Mouse (Mus musculus): ENCODE measurements around the gene Ifna16. TPM values are rescaled to one million over a fixed set of nuclear protein-coding genes. Genes with fewer than 3 reads are reported as not detected.
A peak's percentile ranks its signal among the peaks of the same experiment; 100 is the strongest.

Ifna16 gene
- not detected in 2 replicates for polyA plus RNA-seq (2011; ENCODE audit: insufficient read length, low read depth, missing spikeins)

DNA sequence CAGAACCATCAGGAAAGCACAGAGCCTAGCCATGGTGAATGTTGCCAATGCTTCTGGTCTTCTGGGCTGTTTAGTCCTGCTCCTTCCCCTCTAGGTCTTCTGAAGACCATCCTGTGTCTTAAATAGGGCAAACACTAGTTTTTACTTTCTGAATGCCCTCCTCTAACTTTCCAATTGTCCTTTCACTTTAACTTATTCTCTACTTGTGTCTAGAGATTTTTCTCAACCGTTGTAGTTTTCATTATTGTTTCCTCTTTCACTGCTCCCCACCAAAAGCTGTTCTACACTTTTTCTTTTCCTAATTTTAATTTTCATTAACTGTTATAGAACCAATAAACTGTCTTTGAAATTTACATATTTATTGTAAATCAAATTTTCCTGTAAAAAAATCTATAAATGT lies at the start of gene Ifna16:
Gene Ifna16 (minus strand): TSS at position 101 of the 400 bp plus-strand sequence.
- Histone ChIP-seq H3K4me1 (ENCODE audit: control insufficient read depth, insufficient read depth, low read length) (no peaks in the 10 kb centered on the region), H3K4me3 (ENCODE audit: insufficient read depth, low read length) (no peak within 1 kb of the TSS), H3K27ac (ENCODE audit: insufficient read depth, low read length) (no peak within 1 kb of the TSS)
- no peak for TF ChIP-seq POLR2A (IDR thresholded peaks at IDR 0.05; ENCODE audit: low read depth, low read length)
- no peak for TF ChIP-seq CTCF (IDR thresholded peaks at IDR 0.05; ENCODE audit: borderline replicate concordance, insufficient read depth, low read length)

DNA sequence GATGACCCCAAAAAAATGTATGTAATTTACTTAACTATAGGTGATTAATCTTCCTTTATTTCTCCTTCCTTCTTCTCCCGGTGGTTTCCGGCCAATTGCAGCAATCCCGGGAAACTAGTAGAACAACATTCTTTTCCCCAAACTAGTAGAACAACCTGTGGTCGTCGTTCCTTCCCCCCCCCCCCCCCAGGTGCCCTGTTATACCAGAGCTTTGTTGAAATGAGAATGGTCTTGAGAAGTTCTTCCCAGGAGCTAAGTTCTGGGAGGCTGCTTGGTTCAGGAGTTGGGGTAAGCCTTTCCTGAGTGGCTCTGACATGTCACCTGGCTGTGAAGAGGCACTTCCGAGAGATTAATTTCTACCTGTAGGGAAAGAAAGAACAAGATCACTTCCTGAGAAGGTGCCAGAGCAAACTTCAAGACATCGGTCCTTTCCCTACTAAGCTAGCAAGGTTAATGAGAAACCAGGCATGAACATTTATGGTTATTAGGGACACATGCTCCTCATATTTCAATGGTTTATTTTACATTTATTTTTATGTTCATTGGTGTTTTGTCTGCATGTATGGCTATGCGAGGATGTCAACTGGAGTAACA lies 46.9 kb upstream of the Ifna16 start:
- Histone ChIP-seq H3K4me3 (ENCODE audit: insufficient read depth, low read length) (no peak overlapping the region), H3K27ac (ENCODE audit: insufficient read depth, low read length) (no peak overlapping the region), H3K4me1 (ENCODE audit: control insufficient read depth, insufficient read depth, low read length) (peaks cover 3% of the 10 kb centered on the region; the same call in 1 of the 2 replicates)
- no peak for TF ChIP-seq CTCF (IDR thresholded peaks at IDR 0.05; ENCODE audit: borderline replicate concordance, insufficient read depth, low read length)
- TF ChIP-seq POLR2A (IDR thresholded peaks at IDR 0.05; ENCODE audit: low read depth, low read length), result no peak

DNA sequence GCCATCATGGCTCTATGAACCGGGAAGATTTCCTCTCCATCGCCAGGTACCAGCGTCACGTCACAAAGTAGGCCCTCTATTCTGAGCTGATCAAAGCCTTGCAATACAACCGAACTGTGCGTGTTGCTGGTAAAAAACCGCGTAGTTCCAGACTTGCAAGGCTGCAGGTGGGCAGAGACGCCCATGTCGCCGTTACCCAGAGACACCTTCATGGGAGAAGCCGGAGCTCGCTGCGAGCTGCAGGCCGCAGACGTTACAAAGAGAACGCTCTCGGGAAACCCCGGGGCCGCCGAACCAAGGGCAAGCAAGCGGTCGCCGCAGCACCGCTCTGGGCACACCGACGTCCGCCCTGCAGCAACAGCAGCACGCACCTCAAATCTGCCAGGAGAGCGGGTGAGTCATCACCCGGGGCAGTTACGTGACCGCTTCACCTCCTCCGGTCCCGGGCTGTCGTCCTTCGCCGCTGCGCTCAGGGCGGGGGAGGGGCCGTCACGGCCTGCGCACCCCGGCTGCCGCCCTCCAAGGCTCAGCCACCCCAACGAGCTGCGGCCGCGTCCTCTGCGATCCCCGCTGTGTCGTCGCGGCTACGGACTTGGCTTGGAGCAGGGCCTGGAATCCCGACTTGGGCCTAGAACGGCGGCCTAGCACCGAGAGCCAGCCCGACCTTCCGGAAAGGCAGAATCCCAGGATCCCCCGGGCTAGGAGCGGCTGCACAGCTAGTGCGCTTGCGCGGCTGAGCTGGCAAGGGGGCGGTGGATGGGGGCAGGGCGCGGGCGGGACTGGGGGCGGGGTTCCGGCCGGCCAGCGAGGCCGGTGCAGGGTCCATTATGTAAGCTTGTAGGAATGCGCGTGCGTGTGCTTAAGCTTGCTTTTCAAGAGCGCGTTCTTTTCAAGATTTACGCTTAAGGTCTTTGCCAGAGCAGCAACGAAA lies 45.3 kb upstream of the Ifna16 start, which contains the start of the genes Gm26566 and Klhl9:
Gene Gm26566 (plus strand): TSS at position 15 of the 931 bp plus-strand sequence.
Gene Klhl9 (minus strand): TSS at position 675 of the 931 bp plus-strand sequence.
- Histone ChIP-seq H3K4me3 (ENCODE audit: insufficient read depth, low read length) (peak within 1 kb of the TSS; percentile 93), H3K27ac (ENCODE audit: insufficient read depth, low read length) (peak within 1 kb of the TSS; percentile 95)
- TF ChIP-seq POLR2A (IDR thresholded peaks at IDR 0.05; ENCODE audit: low read depth, low read length) (peak; percentile 87), CTCF (IDR thresholded peaks at IDR 0.05; ENCODE audit: borderline replicate concordance, insufficient read depth, low read length) (no peak)

DNA sequence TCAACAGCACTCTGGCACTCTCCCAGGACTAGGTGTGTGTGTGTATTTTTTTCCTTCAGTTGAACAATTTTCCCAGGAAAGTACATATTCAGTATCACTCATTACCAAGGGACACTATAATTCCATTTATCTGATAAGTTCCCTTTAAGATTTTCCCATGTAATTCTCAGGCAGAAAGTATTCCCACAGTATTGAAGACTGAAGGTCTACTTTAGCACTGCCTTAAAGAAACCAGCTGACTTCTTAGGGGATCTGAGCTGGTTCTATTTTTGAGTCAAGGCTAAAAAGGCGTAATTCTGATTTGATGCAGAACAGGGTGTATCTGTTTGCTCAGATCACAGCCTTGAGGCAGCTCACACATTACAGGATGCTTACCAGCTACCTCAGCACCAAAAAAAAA lies 42.0 kb upstream of the Ifna16 start:
- TF ChIP-seq CTCF (IDR thresholded peaks at IDR 0.05; ENCODE audit: borderline replicate concordance, insufficient read depth, low read length) (no peak), POLR2A (IDR thresholded peaks at IDR 0.05; ENCODE audit: low read depth, low read length) (no peak)
- H3K4me1 ChIP-seq (ENCODE audit: control insufficient read depth, insufficient read depth, low read length), result peaks cover 3% of the 10 kb centered on the region
- H3K27ac ChIP-seq (ENCODE audit: insufficient read depth, low read length), result no peak overlapping the region
- H3K4me3 ChIP-seq (ENCODE audit: insufficient read depth, low read length), result peak overlapping the region; percentile 69

More for the DNA sequence above, 45.3 kb upstream of the Ifna16 start, which contains the start of the genes Gm26566 and Klhl9:
- H3K4me1 ChIP-seq (ENCODE audit: control insufficient read depth, insufficient read depth, low read length), result peaks cover 3% of the 10 kb centered on the region; the same call in 1 of the 2 replicates

DNA sequence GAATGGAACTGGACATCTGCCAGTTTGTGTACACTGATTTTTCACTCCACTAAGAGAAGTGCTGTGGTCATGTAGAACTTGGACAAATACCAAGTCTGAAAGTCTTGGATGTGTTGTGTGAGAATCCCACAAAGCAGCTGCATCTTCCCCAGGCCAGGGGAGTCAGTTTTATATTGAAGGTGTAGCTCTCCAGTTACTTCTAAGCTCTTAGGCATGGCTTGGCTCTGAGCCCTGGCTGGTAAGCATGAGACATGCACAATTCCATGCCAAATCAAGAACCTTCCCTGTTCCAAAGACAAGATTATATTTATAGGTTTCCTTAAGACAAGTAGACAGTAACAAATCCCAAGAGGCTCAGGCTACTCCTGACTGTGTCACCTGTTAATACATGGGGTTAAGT lies 38.3 kb upstream of the Ifna16 start:
- Histone ChIP-seq H3K27ac (ENCODE audit: insufficient read depth, low read length) (no peak overlapping the region), H3K4me3 (ENCODE audit: insufficient read depth, low read length) (no peak overlapping the region)
- no peak for TF ChIP-seq POLR2A (IDR thresholded peaks at IDR 0.05; ENCODE audit: low read depth, low read length)
- no peak for TF ChIP-seq CTCF (IDR thresholded peaks at IDR 0.05; ENCODE audit: borderline replicate concordance, insufficient read depth, low read length)

DNA sequence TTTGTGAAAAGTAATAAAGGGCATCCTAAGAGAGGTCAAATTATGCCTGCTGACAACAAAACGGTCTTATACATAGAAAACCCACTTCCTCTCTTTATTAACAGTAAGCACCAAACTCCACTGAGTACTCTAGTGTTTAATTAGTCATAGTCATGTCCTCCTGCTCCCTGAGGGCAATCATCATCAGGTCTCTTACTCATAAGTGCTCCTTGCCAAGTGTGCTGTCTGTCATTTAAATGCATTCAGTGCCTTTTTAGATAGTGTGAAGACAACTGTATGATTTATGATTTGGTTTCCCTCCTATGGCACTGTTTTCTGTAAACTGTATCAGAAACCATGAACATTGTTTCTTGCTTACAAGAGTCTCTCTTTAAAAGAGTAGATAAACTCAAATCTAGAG lies 37.6 kb upstream of the Ifna16 start:
- Histone ChIP-seq H3K4me1 (ENCODE audit: control insufficient read depth, insufficient read depth, low read length) (no peaks in the 10 kb centered on the region; the same call in 1 of the 2 replicates), H3K4me3 (ENCODE audit: insufficient read depth, low read length) (no peak overlapping the region), H3K27ac (ENCODE audit: insufficient read depth, low read length) (no peak overlapping the region)
- TF ChIP-seq POLR2A (IDR thresholded peaks at IDR 0.05; ENCODE audit: low read depth, low read length), result no peak
- TF ChIP-seq CTCF (IDR thresholded peaks at IDR 0.05; ENCODE audit: borderline replicate concordance, insufficient read depth, low read length), result no peak

More for the DNA sequence above, 38.3 kb upstream of the Ifna16 start:
- no peaks in the 10 kb centered on the region; the same call in 1 of the 2 replicates for H3K4me1 ChIP-seq (ENCODE audit: control insufficient read depth, insufficient read depth, low read length)

DNA sequence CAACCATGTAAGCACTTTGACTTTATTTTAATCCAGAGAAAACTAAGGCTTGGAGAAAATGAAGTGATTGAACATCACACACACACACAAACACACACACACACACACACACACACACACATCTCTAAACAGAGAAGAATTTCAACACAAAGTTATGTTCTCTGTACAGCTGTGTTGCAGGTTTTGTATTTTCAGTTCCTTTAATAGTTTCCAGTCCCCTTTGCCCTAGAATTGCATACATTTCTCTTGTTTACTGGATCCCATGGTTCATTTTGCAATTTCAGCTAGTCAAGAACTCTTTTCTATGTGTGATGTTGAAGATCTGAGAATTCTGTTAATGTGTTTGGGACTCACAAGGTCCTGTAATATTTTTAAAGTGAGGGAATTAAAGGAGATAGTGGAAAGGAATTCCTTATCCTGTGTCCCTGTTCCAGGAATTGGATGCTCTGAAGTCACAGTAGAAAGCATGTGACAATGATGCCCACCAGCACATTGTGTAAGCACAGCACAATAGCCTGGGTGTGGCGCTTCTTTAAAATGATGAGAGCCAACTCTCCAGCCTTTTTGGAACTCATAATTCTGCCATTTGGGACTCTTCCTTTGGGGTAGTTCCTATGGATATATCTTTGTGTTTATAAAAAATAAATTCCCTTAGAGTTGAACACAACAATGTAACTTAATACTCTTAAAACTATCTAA lies 30.6 kb upstream of the Ifna16 start:
- no peak overlapping the region for H3K27ac ChIP-seq (ENCODE audit: insufficient read depth, low read length)
- TF ChIP-seq CTCF (IDR thresholded peaks at IDR 0.05; ENCODE audit: borderline replicate concordance, insufficient read depth, low read length) (no peak), POLR2A (IDR thresholded peaks at IDR 0.05; ENCODE audit: low read depth, low read length) (no peak)
- no peaks in the 10 kb centered on the region for H3K4me1 ChIP-seq (ENCODE audit: control insufficient read depth, insufficient read depth, low read length)
- H3K4me3 ChIP-seq (ENCODE audit: insufficient read depth, low read length), result no peak overlapping the region

DNA sequence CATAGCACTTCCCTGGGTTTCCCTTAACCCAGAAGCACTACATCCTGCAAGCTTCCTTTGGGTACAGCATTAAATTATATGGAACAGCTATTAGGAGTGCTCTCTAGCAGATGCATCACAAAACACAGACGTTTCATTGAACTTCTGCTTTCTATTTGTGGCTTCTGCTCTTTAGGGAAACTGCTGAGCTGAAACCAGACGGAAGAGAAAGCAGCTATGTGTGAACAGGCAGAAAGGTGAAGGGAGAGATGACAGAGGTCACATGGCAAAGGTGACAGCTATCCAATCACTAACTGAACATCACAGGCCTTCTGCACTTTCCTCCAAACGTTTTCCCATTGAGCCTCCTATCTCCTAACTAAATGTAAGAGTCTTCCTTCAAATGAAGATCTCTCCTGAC lies 29.2 kb upstream of the Ifna16 start:
- H3K27ac ChIP-seq (ENCODE audit: insufficient read depth, low read length), result no peak overlapping the region
- H3K4me1 ChIP-seq (ENCODE audit: control insufficient read depth, insufficient read depth, low read length), result no peaks in the 10 kb centered on the region
- TF ChIP-seq CTCF (IDR thresholded peaks at IDR 0.05; ENCODE audit: borderline replicate concordance, insufficient read depth, low read length) (no peak), POLR2A (IDR thresholded peaks at IDR 0.05; ENCODE audit: low read depth, low read length) (no peak)
- H3K4me3 ChIP-seq (ENCODE audit: insufficient read depth, low read length), result no peak overlapping the region

DNA sequence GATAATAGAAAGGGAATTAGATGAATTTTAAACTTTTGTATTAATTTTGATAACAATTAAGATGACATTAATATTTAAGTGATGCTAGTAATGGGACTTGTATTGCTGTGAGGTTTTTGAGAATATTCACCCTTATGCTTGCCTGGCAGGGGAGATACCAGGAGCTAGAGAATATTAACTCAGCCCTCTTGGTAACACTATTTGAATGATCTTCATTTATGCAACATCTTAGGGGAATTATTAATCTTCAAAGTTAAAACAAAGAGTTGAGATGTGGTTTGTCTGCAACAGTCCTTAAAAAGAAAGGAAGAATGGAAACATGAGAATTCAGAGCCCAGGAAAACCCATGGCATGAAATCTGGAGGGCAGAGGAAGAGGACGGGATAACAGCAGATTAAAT lies 22.6 kb upstream of the Ifna16 start:
- Histone ChIP-seq H3K4me1 (ENCODE audit: control insufficient read depth, insufficient read depth, low read length) (no peaks in the 10 kb centered on the region), H3K4me3 (ENCODE audit: insufficient read depth, low read length) (no peak overlapping the region), H3K27ac (ENCODE audit: insufficient read depth, low read length) (no peak overlapping the region)
- TF ChIP-seq CTCF (IDR thresholded peaks at IDR 0.05; ENCODE audit: borderline replicate concordance, insufficient read depth, low read length) (no peak), POLR2A (IDR thresholded peaks at IDR 0.05; ENCODE audit: low read depth, low read length) (no peak)

Measured in embryonic fibroblast, embryonic 13.5 days (primary cell).